Mouse (Mus musculus) heart, postnatal 14 days (tissue): Measurements from ENCODE around the gene Esr1. TPM values are rescaled to one million over a fixed set of nuclear protein-coding genes. Genes with fewer than 3 reads are reported as not detected.

Experiments
- DNase-seq, 2 experiments: peaks; one replicate each; pipeline ENCODE4 v3.0.0; 2021 to 2022
- intact Hi-C: fragments of 180-260 bp; cut with DNase I; formaldehyde crosslinking; loops from one replicate; pipeline ENCODE4 v1.15.1; 2025
- total RNA-seq, 2 experiments: library from RNA; stranded (reverse); gene quantifications; 2 replicates each; pipeline ENCODE4 v1.2.3; 2021

Gene Esr1
- total RNA-seq, 2 experiments from 2014 or later, result 0.59 to 1.2 TPM

DNA sequence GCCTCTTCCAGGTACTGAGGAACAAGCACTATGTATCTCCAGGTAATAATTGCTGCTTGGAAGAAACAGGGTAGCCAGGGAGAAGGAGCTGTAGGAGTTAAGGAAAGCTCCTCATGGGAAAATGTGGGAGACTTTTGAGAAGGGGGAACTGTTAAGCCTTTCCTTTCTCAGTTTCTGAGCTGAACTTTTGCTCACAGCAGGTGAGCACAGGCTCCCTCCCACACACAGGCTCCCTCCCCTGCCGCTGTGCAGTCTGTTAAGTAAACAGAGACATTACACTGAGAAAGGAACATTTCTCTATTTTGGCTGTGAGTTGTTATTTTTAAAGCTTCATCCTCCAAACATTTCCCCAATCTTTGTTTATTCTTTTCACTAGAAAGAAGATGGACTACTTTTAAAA is 354.4 kb downstream of the Esr1 start:
- DNase-seq, result no peak
- intact Hi-C loops, result no loop called here

DNA sequence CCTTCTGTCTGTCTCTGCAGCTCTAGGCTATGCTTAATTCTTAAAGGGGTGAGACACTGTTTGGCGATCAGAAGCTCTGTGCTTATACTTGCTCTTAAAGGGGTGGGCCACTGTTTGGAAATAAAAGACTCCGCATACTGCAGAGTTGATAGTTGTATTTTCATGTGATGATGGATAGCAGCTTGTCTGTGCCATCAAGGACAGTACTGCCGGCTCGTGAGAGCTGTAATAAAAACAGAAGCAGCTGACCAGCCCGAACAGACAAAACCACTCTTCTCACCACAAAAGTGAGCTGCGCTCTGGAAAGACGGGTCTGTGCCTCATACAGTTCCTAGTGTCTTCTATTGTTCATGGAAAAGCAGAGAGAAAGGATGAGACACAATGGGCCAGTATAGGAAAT is 359.8 kb downstream of the Esr1 start:
- intact Hi-C loops, result no loop called here
- DNase-seq, result no peak

DNA sequence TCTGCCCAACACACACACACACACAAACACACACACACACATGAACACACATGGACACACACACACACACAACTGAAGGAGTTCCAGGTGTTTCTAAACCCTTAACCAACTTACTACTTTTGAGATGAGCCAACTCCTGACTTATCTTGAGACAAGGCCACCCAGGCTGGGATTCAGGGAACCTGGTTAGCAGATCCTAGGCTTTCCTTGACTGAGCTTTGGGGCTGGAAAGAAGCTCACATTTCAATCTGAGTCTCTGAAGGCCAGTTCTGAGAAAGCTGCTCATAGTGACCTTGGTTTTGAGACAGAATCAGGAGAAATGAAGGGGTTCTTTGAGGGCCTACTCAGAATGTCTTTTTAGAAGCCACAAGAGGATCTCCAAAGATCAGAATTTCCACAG is 360.2 kb downstream of the Esr1 start:
- DNase-seq, result no peak
- intact Hi-C loops, result no loop called here

DNA sequence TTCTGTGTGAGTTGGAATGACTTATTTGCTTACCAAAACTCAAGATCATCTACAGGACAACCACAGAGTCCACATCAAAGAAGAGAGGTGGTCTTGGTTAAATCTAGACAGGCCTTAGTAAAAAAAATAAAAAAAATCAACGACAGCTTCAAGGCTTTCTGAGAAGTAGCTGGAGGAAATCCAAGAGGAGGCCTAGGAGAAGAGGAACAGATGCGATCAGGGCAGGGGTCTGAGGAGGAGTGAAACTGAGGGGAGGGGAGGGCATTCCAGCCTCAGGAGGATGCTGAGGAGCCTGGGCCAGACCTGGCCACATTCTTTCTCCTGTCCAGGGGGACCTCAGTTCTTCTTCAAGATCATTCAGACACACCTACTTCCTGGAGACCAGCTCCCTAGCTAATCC is 360.6 kb downstream of the Esr1 start:
- DNase-seq, result no peak
- intact Hi-C loops, result no loop called here

DNA sequence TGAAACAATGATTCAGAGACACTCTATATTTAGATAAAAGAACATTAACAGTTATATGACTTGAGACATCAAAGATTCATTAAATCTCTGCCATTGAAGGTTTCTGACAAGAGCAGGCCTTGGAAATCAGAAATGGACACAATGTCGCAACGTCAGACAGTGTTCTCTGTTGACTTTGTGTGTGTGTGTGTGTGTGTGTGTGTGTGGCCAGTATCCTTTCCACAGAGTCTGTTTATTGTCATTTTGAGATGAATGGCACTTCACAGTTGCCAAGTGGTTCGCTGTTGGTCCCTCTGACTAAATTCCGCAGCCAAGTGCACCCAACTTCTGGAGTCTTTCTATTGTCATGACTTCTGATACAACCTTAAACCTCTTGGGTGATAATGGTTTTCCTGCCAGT is 362.9 kb downstream of the Esr1 start:
- DNase-seq, result no peak
- intact Hi-C loops, result no loop called here

DNA sequence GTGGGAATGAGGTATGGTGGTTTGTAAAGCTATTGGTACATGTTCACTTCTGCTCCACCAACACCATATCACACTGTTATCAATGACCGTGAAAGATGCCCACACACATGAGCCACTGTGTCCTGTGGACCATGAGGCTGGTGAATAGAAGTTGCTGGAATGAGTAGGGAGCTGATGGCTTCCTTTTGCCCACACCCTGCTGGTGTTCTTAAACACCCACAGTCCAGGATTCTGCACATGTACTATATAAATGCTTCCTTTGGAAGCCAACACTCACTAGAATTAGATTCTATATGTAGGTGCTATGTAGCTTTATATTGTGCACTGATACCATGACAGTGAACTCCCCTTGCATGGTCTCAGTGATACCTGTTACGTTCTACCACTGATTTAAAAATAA is 365.2 kb downstream of the Esr1 start:
- DNase-seq, result no peak
- intact Hi-C loops, result no loop called here

DNA sequence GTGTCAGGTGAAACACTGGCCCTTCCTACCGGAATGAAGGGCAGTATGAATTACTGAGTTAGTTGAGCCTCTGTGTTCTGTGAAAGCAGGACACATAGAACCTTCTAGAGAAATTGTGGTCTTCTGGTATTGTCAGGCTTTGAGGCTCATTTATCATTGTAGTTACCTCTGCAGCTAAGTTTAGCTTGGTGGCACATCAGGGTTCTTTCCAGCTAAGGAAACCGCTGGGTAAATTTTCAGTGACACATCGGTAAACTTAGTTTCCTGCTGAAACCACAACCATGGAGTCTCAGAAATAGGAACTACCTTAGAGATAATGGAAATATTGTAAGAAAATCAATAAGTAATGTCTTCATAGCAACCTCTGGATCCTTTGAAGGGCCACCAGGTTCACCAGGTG is 366.0 kb downstream of the Esr1 start:
- intact Hi-C loops, result no loop called here
- no peak for DNase-seq

DNA sequence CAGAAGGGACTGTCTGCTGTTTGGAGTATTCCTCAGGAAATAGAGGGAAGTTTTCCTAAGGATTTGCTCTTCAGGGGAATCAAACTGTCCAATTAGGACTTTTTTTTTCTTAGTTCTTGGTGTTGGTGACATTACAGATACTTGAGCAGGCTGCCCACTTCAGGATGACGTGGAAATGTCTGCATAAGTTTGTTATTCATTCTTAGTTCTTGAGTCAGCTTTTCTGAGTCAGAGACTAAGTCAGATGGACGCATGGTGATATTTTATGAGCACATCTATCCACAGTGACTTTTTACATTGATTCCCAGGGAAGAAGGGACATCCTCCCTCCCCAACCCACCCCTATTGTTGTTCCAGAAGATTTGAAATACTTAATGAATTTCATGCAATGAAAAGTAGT is 372.5 kb downstream of the Esr1 start:
- intact Hi-C loops, result no loop called here

DNA sequence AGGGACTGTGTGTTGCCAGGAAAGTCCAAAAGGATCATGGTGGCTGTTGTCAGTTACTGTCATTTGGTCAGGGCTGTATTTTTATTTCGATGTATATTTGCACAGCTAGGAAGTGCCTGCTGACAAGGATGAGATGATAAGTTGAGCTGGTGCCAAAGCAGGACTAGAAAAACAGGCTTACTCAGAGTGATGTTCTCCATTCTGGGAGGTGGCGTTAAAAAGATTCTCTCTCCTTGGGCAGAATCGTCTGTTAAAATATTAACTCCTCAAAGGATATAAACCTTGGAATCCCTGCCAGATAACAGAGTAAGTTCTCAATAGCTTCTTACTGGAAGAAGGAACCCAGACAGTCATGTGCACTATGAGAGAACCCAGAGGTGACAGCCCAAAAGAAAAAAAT is 382.4 kb downstream of the Esr1 start:
- intact Hi-C loops, result no loop called here
- DNase-seq, result no peak

More for the DNA sequence above, 372.5 kb downstream of the Esr1 start:
- no peak for DNase-seq

DNA sequence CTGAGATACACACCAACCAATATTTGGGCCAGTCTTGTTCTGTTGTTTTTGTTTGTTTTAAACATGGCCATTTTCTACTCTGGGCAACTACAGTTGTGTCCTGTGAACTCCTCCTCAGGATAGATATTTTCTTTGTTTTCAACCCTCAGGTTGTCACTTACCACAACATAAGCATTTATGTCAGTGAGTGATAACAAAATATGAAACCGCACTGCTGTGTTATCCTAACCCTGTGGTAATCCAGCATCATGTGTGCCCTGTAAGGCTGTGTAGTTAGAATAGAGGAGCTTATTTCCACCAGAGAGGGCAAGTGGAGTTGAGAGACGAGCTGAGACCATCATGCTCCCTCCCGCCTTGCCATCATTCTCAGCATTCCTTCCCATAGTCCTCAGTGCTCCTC is 385.2 kb downstream of the Esr1 start:
- no peak for DNase-seq
- intact Hi-C loops, result no loop called here

DNA sequence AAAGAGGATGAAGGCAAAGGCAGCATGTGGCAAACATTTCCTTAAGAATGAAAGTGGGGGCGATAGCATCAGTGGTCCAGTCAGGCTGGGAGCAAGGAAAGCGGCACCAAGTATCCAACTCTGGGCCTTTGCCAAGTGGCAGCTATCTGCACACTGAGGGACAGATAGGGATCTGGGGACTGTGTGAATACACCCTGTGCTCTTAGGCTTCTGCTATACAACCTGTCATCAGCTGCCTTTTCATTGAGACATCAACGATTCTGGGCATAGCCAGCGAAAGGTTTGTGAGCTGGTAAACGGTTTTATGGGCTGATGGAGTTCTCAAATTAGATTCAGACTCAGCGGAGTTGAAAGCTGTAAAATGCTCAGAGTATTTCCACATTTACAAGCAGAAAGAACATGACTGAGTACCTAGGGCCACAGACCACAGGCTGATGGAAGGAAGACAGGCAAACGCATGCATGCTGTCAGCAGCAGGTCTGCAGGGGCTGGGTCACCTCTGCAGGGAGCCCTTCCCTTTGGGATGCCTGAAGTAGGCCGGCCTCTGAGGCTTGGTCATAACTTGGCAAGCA is 397.5 kb downstream of the Esr1 start:
- no peak for DNase-seq
- intact Hi-C loops, result no loop called here

DNA sequence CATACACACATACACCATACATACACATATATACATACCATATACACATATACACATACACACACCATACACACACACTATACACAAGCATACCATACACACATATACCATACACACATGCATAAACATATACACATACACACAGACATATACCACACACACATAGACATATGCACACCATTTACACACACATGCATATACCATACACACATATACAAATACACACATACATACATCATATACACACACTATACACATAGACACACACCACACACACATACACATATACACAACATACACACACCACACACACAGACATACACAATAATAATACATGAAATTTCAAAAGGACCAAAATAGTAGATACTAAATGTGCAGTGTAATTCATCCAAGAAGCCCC is 400.6 kb downstream of the Esr1 start:
- DNase-seq, result no peak
- intact Hi-C loops, result no loop called here

DNA sequence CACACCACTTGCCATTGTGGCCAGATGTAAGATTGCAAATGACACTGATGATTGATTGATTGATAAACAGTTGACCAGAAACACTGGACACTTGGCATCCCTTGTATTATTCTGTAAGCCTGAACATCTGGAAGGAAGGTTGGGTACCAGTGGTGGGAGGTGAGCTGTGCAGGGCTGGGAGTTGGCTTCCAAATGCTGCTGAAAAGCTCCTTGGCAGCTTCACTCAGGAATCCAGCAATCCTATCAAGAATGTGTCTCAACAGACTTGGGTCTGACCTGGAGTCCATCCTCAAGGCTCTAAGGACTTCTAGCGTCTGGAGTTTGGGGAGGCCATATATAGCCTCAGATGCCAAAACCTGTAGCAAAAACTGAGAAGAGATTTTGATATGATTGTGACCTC is 403.6 kb downstream of the Esr1 start:
- intact Hi-C loops, result no loop called here
- DNase-seq, result no peak

DNA sequence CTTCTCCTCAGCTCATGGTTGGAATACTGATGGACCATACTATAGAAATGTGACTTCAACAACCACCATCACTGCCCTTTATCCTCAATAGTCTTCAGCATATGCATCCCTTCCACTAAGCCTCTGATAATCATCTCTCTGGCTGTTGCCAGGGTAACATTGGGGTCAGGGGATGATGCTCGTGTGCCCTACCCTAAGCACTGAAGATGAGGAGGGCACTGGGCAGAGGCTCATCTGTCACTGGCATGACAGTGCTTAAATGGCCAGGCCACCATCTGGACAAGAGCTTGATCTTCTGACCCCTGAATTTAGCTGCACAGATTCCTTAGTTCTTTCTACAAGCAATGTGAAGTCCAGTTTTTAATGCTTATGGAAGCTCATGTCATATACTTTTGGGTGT is 405.8 kb downstream of the Esr1 start:
- DNase-seq, result no peak
- intact Hi-C loops, result no loop called here

DNA sequence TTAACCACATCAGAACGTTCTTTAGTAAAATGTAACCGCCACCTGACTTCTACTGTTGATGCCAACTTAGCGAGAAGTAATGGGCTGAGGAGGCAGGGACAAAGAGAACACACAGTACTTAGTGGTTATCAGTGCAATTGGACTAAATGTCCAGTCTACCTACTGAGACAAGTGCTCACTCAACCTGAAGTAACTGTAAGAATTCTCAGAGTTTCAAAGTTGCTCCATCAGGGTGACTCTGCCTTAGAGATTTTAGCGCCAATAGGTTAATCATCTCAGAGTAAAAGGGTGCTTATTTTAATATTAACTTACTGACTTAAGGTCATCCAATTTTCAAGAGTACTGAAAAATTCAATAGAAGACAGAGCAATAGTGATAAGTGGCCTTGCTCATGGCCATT is 414.5 kb downstream of the Esr1 start:
- intact Hi-C loops, result no loop called here
- DNase-seq, result no peak

DNA sequence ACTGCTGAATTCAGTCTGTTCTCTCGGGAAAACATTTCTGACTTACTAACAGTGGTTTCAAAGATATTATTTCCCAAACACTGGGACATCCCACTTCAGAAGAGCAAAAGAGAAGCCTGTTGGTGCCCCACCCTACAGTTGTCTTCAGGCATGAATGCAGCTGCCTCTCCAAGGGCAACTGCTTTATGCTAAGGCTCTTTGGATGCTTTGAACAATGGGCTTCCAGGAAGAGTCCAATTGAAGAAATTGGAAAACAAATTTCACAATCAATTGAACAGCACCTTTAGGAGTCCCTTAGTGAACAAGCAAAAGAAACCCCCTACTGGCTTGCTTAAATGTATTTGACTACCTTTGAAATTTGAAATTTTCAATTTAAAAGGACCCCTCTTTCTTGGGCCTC is 415.8 kb downstream of the Esr1 start:
- DNase-seq, result no peak
- intact Hi-C loops, result no loop called here

DNA sequence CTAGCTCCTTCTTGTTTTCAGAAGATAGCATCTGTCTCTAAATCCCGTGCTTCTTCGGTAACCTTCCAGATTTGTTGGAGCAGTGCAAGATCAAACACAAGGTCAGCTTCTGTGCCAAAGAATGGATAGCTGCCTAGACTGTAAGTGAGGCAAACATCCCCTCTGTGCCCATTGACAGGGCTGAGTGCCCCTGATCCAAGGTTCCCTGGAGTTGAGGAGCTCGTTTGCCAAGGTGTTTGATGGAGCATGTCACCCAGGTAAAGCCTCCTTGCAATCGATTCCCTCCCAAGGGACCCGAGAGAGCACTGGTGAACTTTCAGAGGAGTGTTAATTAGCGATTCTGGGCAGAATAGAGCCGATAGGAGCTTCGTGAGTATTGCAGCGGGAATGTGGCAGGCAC is 416.9 kb downstream of the Esr1 start:
- no peak for DNase-seq
- intact Hi-C loops, result no loop called here

DNA sequence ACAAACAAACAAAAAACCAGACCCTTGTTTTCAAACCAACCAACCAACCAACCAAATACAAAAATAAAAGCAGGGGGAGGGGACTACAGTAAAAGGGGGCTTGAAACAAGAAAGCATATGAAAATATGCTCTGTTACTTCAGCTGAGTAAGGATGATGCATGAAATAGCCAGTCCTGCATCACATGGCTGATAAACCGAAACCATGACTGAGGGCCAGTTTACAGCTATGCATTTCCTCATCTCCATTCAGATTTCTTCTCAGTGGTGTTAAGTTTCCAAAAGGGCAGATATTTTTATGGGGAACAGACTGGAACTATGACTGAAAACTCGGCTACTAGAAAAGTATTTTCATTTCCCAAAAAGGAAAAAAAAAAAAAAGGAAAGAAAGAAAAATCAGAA is 417.8 kb downstream of the Esr1 start:
- no peak for DNase-seq
- intact Hi-C loops, result no loop called here

DNA sequence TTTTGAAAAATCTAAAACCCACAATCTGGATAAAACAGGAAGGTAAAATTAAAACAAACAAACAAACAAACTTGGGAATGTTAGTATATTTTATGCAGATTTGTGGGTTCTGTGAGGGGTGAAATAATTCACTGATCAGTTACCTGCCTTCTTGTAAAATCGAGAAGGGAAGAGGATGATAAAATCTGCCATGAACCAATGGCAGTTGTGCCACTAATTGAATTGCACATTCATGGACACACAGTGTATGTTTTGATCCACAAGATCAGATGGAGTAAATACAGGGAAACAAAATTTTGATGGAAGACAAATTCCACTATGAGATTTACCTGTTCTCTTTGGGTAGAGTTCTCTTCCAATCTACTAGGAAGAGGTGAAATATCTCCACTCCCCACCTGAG is 418.5 kb downstream of the Esr1 start:
- intact Hi-C loops, result loop anchor here (5.0 kb wide), 1 partner anchor 87 kb away; no protein-coding TSS in a partner anchor
- no peak for DNase-seq

DNA sequence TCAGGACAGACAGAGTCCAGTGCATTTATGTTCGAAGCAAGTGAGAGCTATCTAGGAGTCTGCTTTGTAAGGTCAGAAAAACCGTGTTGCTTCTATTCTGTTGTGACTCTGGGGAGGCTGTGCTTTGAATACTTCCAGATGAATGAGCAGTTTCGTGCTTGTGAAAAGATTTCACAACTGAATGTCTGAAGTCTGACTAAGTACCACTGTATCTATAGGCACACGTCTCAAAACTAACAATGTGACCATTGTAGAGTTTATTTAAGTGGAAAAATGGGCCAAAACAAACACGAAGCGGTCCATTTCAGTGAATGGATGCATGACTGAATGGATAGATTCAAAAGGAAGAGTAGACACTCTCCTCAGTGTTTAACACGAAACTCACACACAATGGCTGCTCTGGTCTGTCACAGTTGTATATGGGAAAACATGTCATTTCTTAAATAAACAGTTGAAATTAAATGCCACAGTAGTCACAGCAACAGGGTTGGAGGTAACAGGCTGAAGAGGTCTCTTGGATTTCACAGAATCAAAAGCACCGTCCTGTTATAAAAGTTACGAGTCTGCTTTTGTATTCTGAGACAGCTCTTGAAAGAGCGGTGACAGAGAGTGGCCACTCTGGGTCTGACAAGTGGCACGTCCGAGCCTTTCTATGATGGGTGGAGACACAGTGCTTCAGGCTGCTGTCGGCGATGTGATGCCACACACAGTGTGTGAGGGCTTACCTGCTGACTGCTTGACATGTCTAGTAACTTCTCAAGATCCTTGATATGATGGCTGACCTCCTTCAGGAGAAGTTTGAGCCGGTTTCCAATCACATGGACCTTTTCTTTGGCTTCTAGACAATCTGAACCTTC is 421.0 kb downstream of the Esr1 start:
- DNase-seq, result no peak
- intact Hi-C loops, result loop anchor here (2.0 to 5.0 kb wide), 2 partner anchors 14 to 85 kb away; no protein-coding TSS in a partner anchor

DNA sequence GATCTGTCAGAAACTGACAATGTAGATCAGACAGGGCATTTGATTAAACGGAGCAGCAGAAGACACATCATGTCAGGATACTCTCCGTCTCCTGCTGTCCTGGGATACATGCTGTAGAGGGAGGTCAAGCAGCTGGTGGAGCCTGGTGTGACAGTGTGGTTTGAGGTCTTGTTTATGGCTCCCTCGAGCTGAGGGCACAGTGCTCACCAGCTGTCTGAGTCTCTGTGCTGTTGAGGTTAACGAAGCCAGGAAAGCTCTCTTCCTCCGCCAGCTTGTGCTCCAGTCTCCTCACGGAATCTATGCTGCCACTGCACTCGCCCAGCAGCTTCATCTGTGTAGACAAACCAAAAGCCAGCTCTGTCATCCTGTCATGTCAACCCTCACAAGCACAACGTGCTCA is 429.9 kb downstream of the Esr1 start:
- DNase-seq, result no peak
- intact Hi-C loops, result no loop called here

DNA sequence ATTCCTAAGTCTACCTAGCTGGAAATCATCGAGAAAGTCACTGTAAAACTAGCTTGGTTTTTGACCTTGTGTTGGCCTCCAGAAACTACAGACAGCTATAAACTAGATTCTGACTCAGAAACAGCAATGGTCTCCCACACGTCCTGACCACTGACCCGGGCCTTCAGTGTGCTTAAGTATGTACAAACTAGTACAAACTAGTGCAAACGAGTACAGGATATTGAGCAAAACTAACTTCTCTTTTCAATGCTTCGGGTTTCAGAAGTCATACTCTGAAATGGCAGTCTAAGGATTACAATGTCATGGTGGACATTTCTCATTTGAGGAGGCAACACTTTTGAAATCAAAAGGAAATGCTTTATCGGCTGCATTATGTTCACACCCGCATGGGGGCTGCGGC is 433.1 kb downstream of the Esr1 start:
- no peak for DNase-seq

More for the DNA sequence above, 433.1 kb downstream of the Esr1 start:
- intact Hi-C loops, result no loop called here
